Mouse (Mus musculus) liver, embryonic 13.5 days (tissue): ENCODE results near the gene Fam229a. TPM values are rescaled to one million over a fixed set of nuclear protein-coding genes. Genes with fewer than 3 reads are reported as not detected.

Experiments used
- ATAC-seq: fragments of 200-750 bp; cut with Nextera tagmentation; 2 replicates; pipeline ENCODE4 v1.8.0; 2017; ENCODE audit warnings: low read depth, mild to moderate bottlenecking, moderate number of reproducible peaks, moderate library complexity
- DNase-seq: peaks from one replicate; pipeline ENCODE4 v3.0.0; 2022
- H3K27ac ChIP-seq: fragments of 300-500 bp; sonication (generic); 2 replicates; pipeline ENCODE4 v1.5.1; 2015; ENCODE audit warnings: moderate library complexity, mild to moderate bottlenecking, inconsistent platforms
- H3K27me3 ChIP-seq: fragments of 300-500 bp; sonication (generic); 2 replicates; pipeline ENCODE4 v1.6.1; 2015; ENCODE audit warnings: mild to moderate bottlenecking, inconsistent platforms
- H3K36me3 ChIP-seq: fragments of 300-500 bp; sonication (generic); 2 replicates; pipeline ENCODE4 v1.6.1; 2015; ENCODE audit warnings: mild to moderate bottlenecking, inconsistent platforms
- H3K4me1 ChIP-seq: fragments of 300-500 bp; sonication (generic); replicated peaks from 2 replicates; pipeline ENCODE4 v1.6.1; 2015; ENCODE audit warnings: inconsistent platforms
- H3K4me2 ChIP-seq: fragments of 300-500 bp; sonication (generic); 2 replicates; pipeline ENCODE4 v1.6.1; 2015; ENCODE audit warnings: inconsistent platforms, mild to moderate bottlenecking, moderate library complexity
- H3K4me3 ChIP-seq: fragments of 300-500 bp; sonication (generic); replicated peaks from 2 replicates; pipeline ENCODE4 v1.5.1; 2015; ENCODE audit warnings: mild to moderate bottlenecking, inconsistent platforms
- H3K9ac ChIP-seq: fragments of 300-500 bp; sonication (generic); 2 replicates; pipeline ENCODE4 v1.6.1; 2015; ENCODE audit warnings: mild to moderate bottlenecking, inconsistent platforms
- H3K9me3 ChIP-seq: fragments of 300-500 bp; sonication (generic); replicated peaks from 2 replicates; pipeline ENCODE4 v1.6.1; 2016; ENCODE audit warnings: inconsistent platforms
- WGBS: fragments of 180-500 bp; shearing (Covaris S2); methylation state at CpG from one replicate; pipeline ENCODE4 v1.1.7; 2015; ENCODE audit not compliant: insufficient replicate concordance; 5-methylcytosine and 5-hydroxymethylcytosine counted together
- polyA plus RNA-seq: library from polyadenylated mRNA; unstranded; fragments of >200 nt; fragmentation: Nextera tagmentation; extraction: Ambion mirVana; gene quantifications from 2 replicates; pipeline ENCODE4 v1.2.1, GENCODE M21; 2015

Fam229a gene
- polyA plus RNA-seq, 1 experiment from 2014 or later, result 0.44 TPM

- no peaks in the 10 kb centered on the region for H3K27me3 ChIP-seq
- WGBS, result under 1% methylated on average over 46 of the region's 46 CpGs
- DNase-seq (peak; percentile 100), ATAC-seq (peak; percentile 93)
- H3K36me3 ChIP-seq, result peaks cover 25% of the 10 kb centered on the region
- H3K9ac ChIP-seq, result peak within 1 kb of the TSS; percentile 94
- H3K4me2 ChIP-seq, result peak within 1 kb of the TSS; percentile 91
- peak within 1 kb of the TSS; percentile 100 for H3K27ac ChIP-seq
- peaks cover 51% of the 10 kb centered on the region for H3K4me1 ChIP-seq
- peak within 1 kb of the TSS; percentile 87 for H3K4me3 ChIP-seq
- H3K9me3 ChIP-seq, result no peaks in the 10 kb centered on the region
Observed at GRCm38 (mm10) chr4:129461183-129461960, 29.6 kb upstream of the Fam229a start, which contains the start of gene Bsdc1. Bsdc1 (plus strand) TSS chr4:129461581.

- peaks cover 32% of the 10 kb centered on the region for H3K36me3 ChIP-seq
- ATAC-seq, result no peak
- peaks cover 55% of the 10 kb centered on the region for H3K4me1 ChIP-seq
- peak overlapping the region; percentile 94 for H3K9ac ChIP-seq
- no peaks in the 10 kb centered on the region for H3K9me3 ChIP-seq
- peak overlapping the region; percentile 79 for H3K4me2 ChIP-seq
- H3K4me3 ChIP-seq, result peak overlapping the region; percentile 87
- peak overlapping the region; percentile 100 for H3K27ac ChIP-seq
- peak; percentile 7 for DNase-seq
- WGBS, result 41% methylated on average over 3 of the region's 3 CpGs
- H3K27me3 ChIP-seq, result no peaks in the 10 kb centered on the region
Observed at GRCm38 (mm10) chr4:129462118-129462517, 28.9 kb upstream of the Fam229a start.

GRCm38 (mm10) chr4:129463097-129464059 lies 27.6 kb upstream of the Fam229a start:
- 44% methylated on average over 24 of the region's 24 CpGs for WGBS
- peak; percentile 70 for ATAC-seq
- peaks cover 45% of the 10 kb centered on the region for H3K36me3 ChIP-seq
- H3K27ac ChIP-seq, result peak overlapping the region; percentile 100
- H3K4me1 ChIP-seq, result peaks cover 59% of the 10 kb centered on the region
- no peaks in the 10 kb centered on the region for H3K27me3 ChIP-seq
- peak overlapping the region; percentile 87 for H3K4me3 ChIP-seq
- peak overlapping the region; percentile 94 for H3K9ac ChIP-seq
- DNase-seq, result peak; percentile 72
- no peaks in the 10 kb centered on the region for H3K9me3 ChIP-seq
- peak overlapping the region; percentile 79 for H3K4me2 ChIP-seq

GRCm38 (mm10) chr4:129464286-129464815 lies 26.6 kb upstream of the Fam229a start:
- Histone ChIP-seq H3K4me2 (peak overlapping the region; percentile 79), H3K9me3 (no peaks in the 10 kb centered on the region), H3K27ac (peak overlapping the region; percentile 100), H3K4me1 (peaks cover 59% of the 10 kb centered on the region), H3K4me3 (peak overlapping the region; percentile 87), H3K9ac (peak overlapping the region; percentile 94), H3K27me3 (no peaks in the 10 kb centered on the region), H3K36me3 (peaks cover 54% of the 10 kb centered on the region)
- DNase-seq (peak; percentile 60), ATAC-seq (peak; percentile 9)
- WGBS, result 64% methylated on average over 4 of the region's 4 CpGs

- H3K36me3 ChIP-seq, result peaks cover 98% of the 10 kb centered on the region
- H3K4me3 ChIP-seq, result no peak overlapping the region
- WGBS, result 84% methylated on average over 11 of the region's 11 CpGs
- no peaks in the 10 kb centered on the region for H3K27me3 ChIP-seq
- no peak overlapping the region for H3K9ac ChIP-seq
- peaks cover 9% of the 10 kb centered on the region; the same call in 1 of the 2 replicates for H3K4me1 ChIP-seq
- H3K4me2 ChIP-seq, result no peak overlapping the region
- no peak for DNase-seq
- no peaks in the 10 kb centered on the region for H3K9me3 ChIP-seq
- H3K27ac ChIP-seq, result no peak overlapping the region
- no peak for ATAC-seq
Observed at GRCm38 (mm10) chr4:129476047-129476446, 14.9 kb upstream of the Fam229a start.

GRCm38 (mm10) chr4:129479863-129480262 lies 11.1 kb upstream of the Fam229a start:
- DNase-seq, result no peak
- Histone ChIP-seq H3K27ac (no peak overlapping the region), H3K4me1 (peaks cover 19% of the 10 kb centered on the region), H3K36me3 (peaks cover 99% of the 10 kb centered on the region), H3K9ac (no peak overlapping the region), H3K4me3 (no peak overlapping the region), H3K4me2 (no peak overlapping the region), H3K9me3 (no peaks in the 10 kb centered on the region), H3K27me3 (no peaks in the 10 kb centered on the region)
- 92% methylated on average over 3 of the region's 3 CpGs for WGBS
- ATAC-seq, result no peak

- no peak for ATAC-seq
Observed at GRCm38 (mm10) chr4:129481090-129481489, 9.9 kb upstream of the Fam229a start.

GRCm38 (mm10) chr4:129494681-129495080 lies 3.7 kb downstream of the Fam229a start:
- Histone ChIP-seq H3K27me3 (peaks cover 53% of the 10 kb centered on the region), H3K27ac (no peak overlapping the region), H3K4me3 (no peak overlapping the region), H3K4me2 (no peak overlapping the region), H3K9me3 (no peaks in the 10 kb centered on the region), H3K36me3 (peaks cover 1% of the 10 kb centered on the region; the same call in 1 of the 2 replicates), H3K4me1 (peaks cover 46% of the 10 kb centered on the region), H3K9ac (no peak overlapping the region)
- DNase-seq (no peak), ATAC-seq (no peak)
- 52% methylated on average over 7 of the region's 7 CpGs for WGBS

More at GRCm38 (mm10) chr4:129481090-129481489, 9.9 kb upstream of the Fam229a start:
- Histone ChIP-seq H3K27ac (no peak overlapping the region), H3K36me3 (peaks cover 100% of the 10 kb centered on the region), H3K9me3 (no peaks in the 10 kb centered on the region), H3K4me1 (peaks cover 16% of the 10 kb centered on the region), H3K4me2 (no peak overlapping the region), H3K9ac (no peak overlapping the region), H3K27me3 (no peaks in the 10 kb centered on the region), H3K4me3 (no peak overlapping the region)
- no peak for DNase-seq
- 88% methylated on average over 1 of the region's 1 CpGs for WGBS

GRCm38 (mm10) chr4:129495672-129496562 lies 4.9 kb downstream of the Fam229a start:
- peak overlapping the region; percentile 8; the same call in 1 of the 2 replicates for H3K27ac ChIP-seq
- peaks cover 55% of the 10 kb centered on the region for H3K4me1 ChIP-seq
- DNase-seq (no peak), ATAC-seq (no peak)
- H3K4me2 ChIP-seq, result 0 out of 2 replicates have a peak overlapping the region, but pooled peaks have one; percentile 2
- H3K9me3 ChIP-seq, result no peaks in the 10 kb centered on the region
- peaks cover 44% of the 10 kb centered on the region for H3K27me3 ChIP-seq
- 23% methylated on average over 16 of the region's 16 CpGs for WGBS
- no peak overlapping the region for H3K9ac ChIP-seq
- no peak overlapping the region for H3K4me3 ChIP-seq
- H3K36me3 ChIP-seq, result no peaks in the 10 kb centered on the region

- Histone ChIP-seq H3K4me1 (peaks cover 55% of the 10 kb centered on the region), H3K4me3 (no peak overlapping the region), H3K27ac (peak overlapping the region; percentile 47), H3K36me3 (no peaks in the 10 kb centered on the region), H3K27me3 (peaks cover 40% of the 10 kb centered on the region), H3K9ac (no peak overlapping the region), H3K9me3 (no peaks in the 10 kb centered on the region), H3K4me2 (0 out of 2 replicates have a peak overlapping the region, but pooled peaks have one; percentile 14)
- 8% methylated on average over 6 of the region's 6 CpGs for WGBS
- peak; percentile 19; the same call in 1 of the 2 replicates for ATAC-seq
- no peak for DNase-seq
Observed at GRCm38 (mm10) chr4:129496631-129497030, 5.6 kb downstream of the Fam229a start.
